Mouse (Mus musculus) gastrocnemius, postnatal 36 days (tissue): ENCODE data around the gene Vti1a. TPM values are rescaled to one million over a fixed set of nuclear protein-coding genes. Genes with fewer than 3 reads are reported as not detected.
A peak's percentile ranks its signal among the peaks of the same experiment; 100 is the strongest.

Source experiments
- DNase-seq, 2 experiments: peaks; one replicate each; pipeline ENCODE4 v3.0.0; 2022
- intact Hi-C: fragments of 180-260 bp; cut with DNase I; formaldehyde crosslinking; loops from one replicate; pipeline ENCODE4 v1.15.1; 2025
- total RNA-seq, 2 experiments: library from RNA; stranded (reverse); gene quantifications; 2 replicates each; pipeline ENCODE4 v1.2.3; 2021

The Vti1a gene
- total RNA-seq, 2 experiments from 2014 or later, result 16.3 to 16.7 TPM

DNA sequence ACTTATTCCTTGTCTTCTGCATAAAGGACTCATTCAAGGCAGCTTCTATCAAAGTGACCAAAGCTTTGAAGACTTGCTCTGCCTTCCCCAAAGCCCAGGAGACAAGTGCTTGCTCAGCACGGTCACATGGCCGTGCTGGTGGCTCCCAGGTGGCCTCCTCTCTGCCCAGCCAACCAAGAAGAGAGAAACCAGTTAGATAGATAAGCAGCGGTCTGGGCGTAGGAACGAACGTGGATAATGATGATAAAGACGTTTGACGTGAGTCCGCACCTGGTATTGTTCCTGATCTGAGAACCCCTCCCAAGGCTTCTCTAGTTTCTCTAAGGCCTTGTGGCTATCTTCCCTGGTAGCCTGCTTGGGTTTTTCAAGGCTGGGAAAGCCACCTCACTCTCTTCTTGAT is 334.9 kb downstream of the Vti1a start:
- intact Hi-C loops, result no loop called here
- no peak for DNase-seq

DNA sequence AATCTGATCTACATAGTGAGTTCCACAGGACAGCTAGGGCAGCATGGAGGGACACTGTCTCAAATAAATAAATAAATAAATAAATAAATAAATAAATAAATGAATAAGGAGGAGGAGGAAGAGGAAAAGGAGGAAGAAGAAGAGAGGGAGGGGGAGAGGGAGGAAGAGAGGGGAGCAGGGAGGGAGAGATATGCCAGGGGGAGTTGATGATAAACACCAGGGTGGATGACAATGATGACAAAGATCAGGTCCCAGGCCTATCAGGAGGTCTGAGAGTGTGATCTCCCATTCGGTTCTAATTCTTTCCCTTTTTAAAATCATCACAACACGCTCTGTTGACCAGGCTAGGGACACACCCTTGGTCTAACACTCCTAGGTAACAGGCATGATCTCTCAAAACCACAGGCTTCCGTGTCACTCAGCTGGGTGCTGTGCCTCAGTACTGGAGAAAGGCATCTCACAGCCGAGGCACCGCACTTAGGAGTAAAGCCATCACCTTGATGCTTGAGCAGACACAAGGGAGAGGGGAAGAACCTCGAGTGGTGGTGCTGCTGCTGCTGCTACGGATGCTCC is 336.7 kb downstream of the Vti1a start:
- intact Hi-C loops, result no loop called here
- no peak for DNase-seq

DNA sequence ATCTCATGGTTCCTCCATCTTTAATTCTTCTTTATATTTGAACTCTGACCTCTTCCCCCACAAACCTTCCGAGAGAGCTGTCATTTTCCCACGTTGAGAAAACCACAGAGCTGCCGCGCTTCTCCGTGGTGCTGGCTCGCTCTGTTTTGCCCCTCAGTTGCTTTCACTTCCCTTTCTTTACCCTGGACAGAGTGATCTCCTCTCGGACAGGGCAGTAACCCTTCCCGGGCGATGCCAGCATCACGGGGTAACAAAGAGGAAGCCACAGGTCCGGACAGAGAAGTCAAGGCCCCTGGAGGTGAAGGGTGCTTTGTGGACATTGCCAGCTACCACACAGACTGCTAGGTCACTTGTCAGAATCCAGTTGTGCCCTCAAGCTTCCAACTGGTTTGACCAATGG is 344.1 kb downstream of the Vti1a start:
- peak in 1 of 2 experiments; percentile 15 for DNase-seq
- intact Hi-C loops, result no loop called here

DNA sequence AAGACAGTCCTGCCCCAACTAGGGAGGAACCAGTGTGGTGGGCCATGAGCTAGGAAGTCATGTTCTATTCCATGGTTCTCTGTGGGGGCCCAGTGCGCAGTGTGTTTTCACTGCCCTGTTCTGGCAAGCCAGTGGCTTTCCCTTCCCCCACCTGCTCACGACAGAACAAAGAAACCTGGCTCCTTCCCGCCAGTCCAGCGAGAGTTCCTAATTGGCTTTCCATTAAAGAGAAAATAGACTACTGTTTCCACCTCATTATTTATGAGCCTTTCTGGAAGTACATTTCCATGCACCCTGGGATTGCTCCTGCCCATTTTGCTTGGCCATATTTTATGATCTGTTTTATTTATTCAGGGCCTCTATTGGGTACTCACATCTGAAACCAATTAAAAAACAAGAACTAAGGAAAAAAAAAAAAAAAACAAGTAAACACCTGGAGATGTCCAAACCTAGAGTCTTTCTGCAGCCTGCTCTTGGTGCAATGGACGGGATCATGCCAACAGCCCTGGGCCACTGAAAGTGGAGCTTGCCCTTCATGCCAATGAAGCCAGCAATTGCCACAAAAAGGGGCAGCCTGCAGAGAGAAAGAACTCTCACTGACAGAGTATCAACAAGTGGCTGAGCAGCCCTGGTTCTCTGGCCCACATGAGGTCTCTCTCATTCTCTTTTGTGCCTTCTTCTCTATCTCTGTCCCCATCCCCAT is 346.6 kb downstream of the Vti1a start:
- intact Hi-C loops, result no loop called here
- DNase-seq, result no peak

DNA sequence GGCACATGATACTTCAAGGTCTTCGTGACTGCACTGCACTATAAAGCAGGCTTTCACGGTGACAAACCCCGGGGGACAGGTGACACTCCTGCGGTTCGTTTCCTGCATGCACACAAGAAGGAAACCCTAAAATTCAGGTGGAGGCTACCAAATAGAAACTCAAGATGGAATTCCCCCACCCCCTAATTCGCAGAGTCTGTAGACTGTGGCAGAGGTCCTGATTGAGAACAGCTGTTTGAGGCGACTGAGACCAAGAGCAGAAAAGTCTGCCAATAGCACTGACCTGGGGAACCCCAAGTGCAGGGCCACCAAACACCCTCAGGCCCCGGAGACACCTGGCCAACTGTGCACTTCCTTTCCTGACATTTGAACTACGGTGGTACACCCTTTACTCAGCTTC is 351.7 kb downstream of the Vti1a start:
- intact Hi-C loops, result no loop called here
- no peak for DNase-seq

DNA sequence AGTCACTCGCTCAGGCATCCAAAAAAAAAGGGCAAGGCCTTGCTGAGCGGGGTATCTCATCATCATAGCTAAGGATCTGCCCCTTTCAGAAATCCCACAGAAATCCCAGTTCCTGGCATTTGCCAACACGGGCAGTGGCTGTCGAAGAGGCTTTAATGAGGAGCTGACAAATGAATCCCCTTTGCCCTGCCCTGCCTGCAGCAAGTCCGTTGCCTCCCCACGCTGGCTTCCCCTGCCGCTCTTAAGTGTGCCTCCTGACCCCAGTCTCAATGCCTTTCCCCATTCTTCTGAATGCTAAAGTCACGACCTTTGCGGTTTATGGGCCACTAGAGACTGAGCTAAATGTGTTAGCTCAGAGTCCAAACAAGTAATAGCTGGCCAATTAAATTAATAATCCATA is 352.8 kb downstream of the Vti1a start:
- DNase-seq, result no peak
- intact Hi-C loops, result no loop called here

Other genes starting within 250 kb of the Vti1a start
- 100 to 1,000 TPM in 1 of 2 experiments, 10 to 100 TPM in 1; 89.3 to 133 TPM for gene Gpam, start 189.1 kb upstream of the Vti1a start, total RNA-seq
- gene Tectb, start 135.6 kb upstream of the Vti1a start, total RNA-seq, result under 1 TPM in 1 of 2 experiments, not detected in 1; 0.18 TPM
- under 1 TPM; 0.07 to 0.08 TPM for gene Gucy2g, start 75.1 kb upstream of the Vti1a start, total RNA-seq
- 1 to 10 TPM; 2.9 to 3.8 TPM for gene Acsl5, start 64.4 kb upstream of the Vti1a start, total RNA-seq
- 10 to 100 TPM; 17.2 to 17.3 TPM for gene Zdhhc6, start 263 bp upstream of the Vti1a start, total RNA-seq